Mouse (Mus musculus) megakaryocyte progenitor cell, adult 5-6 weeks (primary cell): Measurements from ENCODE around the gene Zfp689. TPM values are rescaled to one million over a fixed set of nuclear protein-coding genes. Genes with fewer than 3 reads are reported as not detected.
A peak's percentile ranks its signal among the peaks of the same experiment; 100 is the strongest.
"Not testable (repeated sequence)": the region's sequence is repeated elsewhere in the genome, so short reads cannot be mapped to it uniquely, and the experiment has no call there.

ENCODE experiments used
- ATAC-seq: replicated peaks from 2 replicates; pipeline ENCODE4 v1.8.0; 2016; ENCODE audit warnings: mild to moderate bottlenecking, moderate TSS enrichment, inconsistent platforms; ENCODE audit not compliant: poor library complexity
- total RNA-seq, 2 experiments: library from RNA; stranded (forward) in 1 of 2; stranded (reverse) in 1 of 2; fragments of 157-497, 149-512 nt in 1 of 2; fragments of 200-1000 nt in 1 of 2; gene quantifications; 2 replicates each; pipeline versions ENCODE4 v1.2.3 to v1.2.4; 2015 to 2017

Zfp689 gene
- total RNA-seq, 2 experiments from 2014 or later: 2.2 to 3.0 TPM

DNA sequence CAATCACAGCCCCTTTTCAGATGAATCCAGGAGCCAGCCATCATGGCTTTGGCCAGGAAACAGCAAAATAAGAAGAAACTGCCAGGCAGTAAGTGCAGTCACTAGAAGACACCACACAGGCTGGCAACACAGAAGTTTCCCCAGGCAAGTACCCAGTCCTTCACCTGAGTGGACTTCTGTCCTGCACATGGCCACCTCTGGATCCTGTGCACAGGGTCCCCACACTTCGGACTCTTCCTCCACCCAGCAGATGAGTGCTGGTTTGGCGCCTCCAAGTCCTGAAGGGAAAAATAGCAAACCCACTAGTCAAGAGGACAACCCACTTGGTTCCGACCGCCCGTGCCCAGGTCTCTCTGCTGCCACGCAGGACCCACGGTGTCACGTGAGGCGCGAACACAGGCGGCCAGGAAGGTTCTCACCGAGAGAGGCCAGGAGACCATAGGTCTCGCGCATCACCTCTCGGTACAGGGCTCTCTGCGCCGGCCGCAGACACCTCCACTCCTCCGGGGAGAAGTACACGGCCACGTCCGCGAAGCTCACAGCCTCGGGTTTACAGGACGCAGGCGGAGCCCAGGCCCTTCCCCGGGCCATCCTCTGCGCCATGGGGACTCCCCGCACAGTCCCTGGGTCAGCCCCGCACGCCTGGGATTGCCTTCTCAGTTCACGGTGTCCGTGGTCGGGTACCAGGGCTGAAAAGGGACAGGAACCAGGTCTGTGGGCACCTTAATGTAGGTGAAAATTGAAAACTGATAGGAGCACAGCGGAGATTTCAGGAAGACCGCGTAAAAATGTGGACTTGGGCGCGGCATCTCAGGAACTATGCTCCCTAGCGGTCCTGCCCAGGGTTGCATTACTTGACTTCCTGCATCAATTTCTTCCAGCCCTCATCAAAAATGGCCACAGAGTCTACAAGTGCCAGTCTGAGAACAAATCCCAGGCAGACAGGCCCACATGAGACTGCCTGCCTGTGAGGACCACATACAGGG is 42.7 kb downstream of the Zfp689 start, which contains the start of gene Zfp764:
TSS of gene Zfp764 (minus strand) at position 821 of the 986 bp plus-strand sequence.
- peak; percentile 93 for ATAC-seq

DNA sequence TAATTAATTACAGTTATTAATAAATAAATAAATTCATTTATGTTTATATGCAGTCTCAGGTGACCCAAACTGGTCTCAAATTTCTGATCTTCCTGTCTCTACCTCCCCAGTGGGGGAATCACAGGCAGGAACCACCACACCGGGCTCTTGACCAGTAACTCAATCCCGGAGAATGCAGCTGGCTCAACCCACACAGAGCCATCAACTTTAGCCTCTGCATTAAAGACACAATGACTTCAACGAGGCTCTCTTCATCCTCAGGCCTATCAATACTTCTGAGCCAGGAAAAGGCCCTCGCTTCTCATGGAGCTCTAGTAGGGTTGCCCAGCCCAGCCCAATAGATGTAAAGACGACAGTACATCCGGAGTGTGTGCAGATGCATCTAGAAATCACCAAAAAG is 44.9 kb downstream of the Zfp689 start:
- not testable (repeated sequence) for ATAC-seq

DNA sequence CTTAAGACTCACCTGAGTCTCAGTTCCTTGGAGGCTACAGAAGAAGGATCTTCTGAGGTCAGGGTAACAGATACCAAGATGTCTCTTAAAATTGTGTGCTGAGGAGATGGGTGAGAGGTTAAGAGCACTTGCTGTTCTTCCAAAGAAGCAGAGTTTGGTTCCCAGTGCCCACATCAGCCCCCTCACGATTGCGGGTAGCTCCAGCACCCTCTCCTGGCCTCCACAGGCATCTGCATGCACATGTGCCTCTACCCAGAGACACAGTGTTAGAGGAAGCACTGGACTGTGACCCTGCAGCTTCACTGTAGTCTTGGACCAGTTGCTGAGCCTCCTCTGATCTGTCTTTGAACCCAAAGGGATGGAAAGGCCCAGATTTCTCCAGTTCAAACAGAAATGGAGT is 46.0 kb downstream of the Zfp689 start:
- peak; percentile 43; the same call in 1 of the 2 replicates for ATAC-seq

DNA sequence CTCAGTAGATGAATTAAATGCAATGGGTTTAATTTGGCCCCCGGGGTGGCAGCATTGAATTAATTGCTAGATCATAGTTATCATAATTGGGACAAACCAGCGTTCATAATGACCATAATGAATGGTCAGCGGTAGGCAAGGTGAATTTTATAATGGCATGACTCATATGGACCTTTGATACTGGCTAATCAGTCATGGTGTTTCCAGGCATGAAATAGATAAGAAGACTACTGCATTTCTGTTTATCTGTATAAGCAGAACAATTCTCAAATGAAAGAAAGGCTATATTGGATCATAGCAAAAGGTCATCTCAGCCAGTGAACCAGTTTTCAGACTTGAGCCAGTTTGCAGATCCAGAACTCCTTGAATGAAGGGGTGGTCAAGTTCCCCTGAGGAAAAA is 48.6 kb downstream of the Zfp689 start:
- no peak for ATAC-seq

DNA sequence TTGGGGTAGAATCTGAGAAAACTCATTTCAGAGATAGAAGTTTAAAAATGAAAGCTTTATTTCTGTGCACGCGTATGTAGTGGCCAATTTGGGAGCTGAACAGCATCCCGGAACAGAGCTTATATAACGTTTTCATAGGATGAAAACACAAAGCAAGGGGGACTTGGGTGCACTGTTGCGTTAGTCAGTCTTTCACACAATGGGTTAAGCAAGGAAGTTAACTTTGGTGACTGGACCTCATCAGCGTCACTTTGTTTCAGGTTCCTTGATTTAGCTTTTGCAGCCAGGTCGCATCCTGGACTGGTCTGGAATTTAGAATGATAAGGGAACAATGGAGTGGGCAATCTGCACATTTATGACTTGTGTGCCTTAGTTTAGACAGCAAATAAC is 55.0 kb downstream of the Zfp689 start:
- ATAC-seq: peak; percentile 7

DNA sequence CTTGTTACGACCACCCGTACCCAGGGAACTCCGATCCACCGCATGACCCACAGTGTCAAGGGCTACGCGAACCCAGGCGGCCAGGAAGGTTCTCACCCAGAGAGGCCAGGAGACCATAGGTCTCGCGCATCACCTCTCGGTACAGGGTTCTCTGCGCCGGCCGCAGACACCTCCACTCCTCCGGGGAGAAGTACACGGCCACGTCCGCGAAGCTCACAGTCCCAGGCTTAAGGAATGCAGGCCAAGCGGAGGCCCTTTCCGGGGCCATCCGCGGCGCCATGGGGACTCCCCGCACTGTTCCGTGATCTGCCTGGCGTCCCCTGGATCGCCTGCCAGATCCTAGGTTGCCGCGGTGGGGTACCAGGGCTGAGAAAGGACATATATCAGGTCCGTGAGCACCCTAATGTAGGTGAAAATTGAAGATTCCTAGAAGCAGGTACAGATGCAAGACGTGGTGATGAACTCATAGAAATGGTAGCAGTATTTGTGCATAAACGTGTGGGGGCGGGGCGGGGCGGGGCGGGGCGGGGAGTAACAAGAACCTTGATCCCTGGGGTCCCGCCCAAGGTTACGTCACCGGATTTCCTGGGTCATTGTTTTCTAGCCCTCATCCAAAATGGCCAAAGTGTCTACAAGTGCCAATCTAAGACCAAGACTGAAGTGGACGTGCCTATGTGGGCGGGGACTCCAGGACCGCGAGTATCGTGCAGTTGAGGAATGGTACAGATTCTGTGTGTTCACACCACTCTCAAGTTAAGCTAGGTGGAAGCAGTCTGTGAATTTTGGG is 55.6 kb downstream of the Zfp689 start, which contains the start of gene E430018J23Rik:
TSS of gene E430018J23Rik (minus strand) at position 473 of the 787 bp plus-strand sequence.
- ATAC-seq: peak; percentile 96

DNA sequence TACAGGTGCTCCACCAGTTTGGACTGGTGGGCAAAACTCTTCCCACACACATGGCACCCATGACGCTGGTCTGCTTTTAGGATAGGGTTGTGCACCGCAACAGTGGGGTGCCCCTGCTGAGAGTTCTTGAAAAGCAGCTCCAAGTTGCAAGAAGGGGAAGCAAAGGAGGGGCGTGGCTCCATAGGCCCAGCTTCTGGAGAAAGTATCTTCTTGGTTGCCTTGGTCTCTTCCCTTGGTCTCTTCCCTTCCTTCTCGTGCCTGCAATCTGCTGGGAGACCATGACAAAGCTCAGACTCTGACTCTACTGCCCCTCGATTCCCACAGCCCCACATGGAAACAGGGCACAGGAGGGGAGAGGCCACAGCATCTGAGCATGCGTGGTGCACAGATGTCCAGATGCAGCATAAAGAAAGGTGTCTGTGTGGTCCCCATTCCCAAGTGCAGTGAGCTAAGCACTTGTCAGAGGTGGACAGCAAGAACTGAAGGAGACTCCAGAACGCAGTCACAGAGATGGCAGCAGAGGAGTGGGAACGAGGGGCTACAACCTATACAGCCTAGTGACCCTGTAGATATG is 56.6 kb downstream of the Zfp689 start:
- no peak for ATAC-seq

Other genes starting within 250 kb of the Zfp689 start
- gene Tbc1d10b, start 240.7 kb downstream of the Zfp689 start, total RNA-seq (2015): 12.8 and 13.8 TPM in 2 replicates
- gene Tbc1d10b, start 240.7 kb downstream of the Zfp689 start, total RNA-seq (2017): 34.0 and 36.0 TPM in 2 replicates
- gene Mylpf, start 240.3 kb downstream of the Zfp689 start, total RNA-seq (2015): 7.8 and 10.6 TPM in 2 replicates
- 6.0 and 6.8 TPM in 2 replicates for gene Mylpf, start 240.3 kb downstream of the Zfp689 start, total RNA-seq (2017)
- 6.5 and 9.0 TPM in 2 replicates for gene Zfp553, start 216.1 kb downstream of the Zfp689 start, total RNA-seq (2015)
- 13.8 and 15.4 TPM in 2 replicates for gene Zfp553, start 216.1 kb downstream of the Zfp689 start, total RNA-seq (2017)
- 27.0 and 38.6 TPM in 2 replicates for gene Sept1, start 216.0 kb downstream of the Zfp689 start, total RNA-seq (2015)
- gene Sept1, start 216.0 kb downstream of the Zfp689 start, total RNA-seq (2017): 21.7 and 35.4 TPM in 2 replicates
- 3.4 and 3.5 TPM in 2 replicates for gene Zfp771, start 204.9 kb downstream of the Zfp689 start, total RNA-seq (2015)
- gene Zfp771, start 204.9 kb downstream of the Zfp689 start, total RNA-seq (2017): 2.7 and 8.0 TPM in 2 replicates
- 92.7 and 106 TPM in 2 replicates for gene Dctpp1, start 188.4 kb downstream of the Zfp689 start, total RNA-seq (2015)
- 62.4 and 63.5 TPM in 2 replicates for gene Dctpp1, start 188.4 kb downstream of the Zfp689 start, total RNA-seq (2017)
- 63.9 and 74.4 TPM in 2 replicates for gene Sephs2, start 175.1 kb downstream of the Zfp689 start, total RNA-seq (2015)
- gene Sephs2, start 175.1 kb downstream of the Zfp689 start, total RNA-seq (2017): 161 and 168 TPM in 2 replicates
- gene Itgal, start 152.9 kb downstream of the Zfp689 start, total RNA-seq (2015): 50.3 and 53.6 TPM in 2 replicates
- gene Itgal, start 152.9 kb downstream of the Zfp689 start, total RNA-seq (2017): 21.4 and 23.8 TPM in 2 replicates
- gene Zfp768, start 103.6 kb downstream of the Zfp689 start, total RNA-seq (2015): 2.3 and 3.2 TPM in 2 replicates
- 6.5 and 8.9 TPM in 2 replicates for gene Zfp768, start 103.6 kb downstream of the Zfp689 start, total RNA-seq (2017)
- gene Zfp747, start 73.1 kb downstream of the Zfp689 start, total RNA-seq (2015): 4.2 and 4.3 TPM in 2 replicates
- 7.4 and 9.2 TPM in 2 replicates for gene Zfp747, start 73.1 kb downstream of the Zfp689 start, total RNA-seq (2017)
- gene 9130019O22Rik, start 62.0 kb downstream of the Zfp689 start, total RNA-seq (2015): 1.5 and 2.1 TPM in 2 replicates
- 4.2 and 6.5 TPM in 2 replicates for gene 9130019O22Rik, start 62.0 kb downstream of the Zfp689 start, total RNA-seq (2017)
- gene E430018J23Rik, start 55.5 kb downstream of the Zfp689 start, total RNA-seq (2015): 1.0 and 1.5 TPM in 2 replicates
- gene E430018J23Rik, start 55.5 kb downstream of the Zfp689 start, total RNA-seq (2017): 2.3 and 4.8 TPM in 2 replicates
- 9.3 and 10.9 TPM in 2 replicates for gene Zfp764, start 42.3 kb downstream of the Zfp689 start, total RNA-seq (2015)
- 9.9 and 12.4 TPM in 2 replicates for gene Zfp764, start 42.3 kb downstream of the Zfp689 start, total RNA-seq (2017)
- 7.1 and 9.0 TPM in 2 replicates for gene Zfp688, start 27.1 kb downstream of the Zfp689 start, total RNA-seq (2015)
- 4.7 and 5.9 TPM in 2 replicates for gene Zfp688, start 27.1 kb downstream of the Zfp689 start, total RNA-seq (2017)
- 74.8 and 85.3 TPM in 2 replicates for gene Prr14, start 10.5 kb upstream of the Zfp689 start, total RNA-seq (2015)
- 22.6 and 27.2 TPM in 2 replicates for gene Prr14, start 10.5 kb upstream of the Zfp689 start, total RNA-seq (2017)
- gene Fbrs, start 30.0 kb upstream of the Zfp689 start, total RNA-seq (2015): 90.7 and 101 TPM in 2 replicates
- 19.5 and 20.0 TPM in 2 replicates for gene Fbrs, start 30.0 kb upstream of the Zfp689 start, total RNA-seq (2017)
- 64.0 and 78.0 TPM in 2 replicates for gene Srcap, start 62.8 kb upstream of the Zfp689 start, total RNA-seq (2015)
- 20.6 and 24.1 TPM in 2 replicates for gene Srcap, start 62.8 kb upstream of the Zfp689 start, total RNA-seq (2017)
- 26.3 and 26.8 TPM in 2 replicates for gene Gm42715, start 70.4 kb upstream of the Zfp689 start, total RNA-seq (2015)
- gene Gm42715, start 70.4 kb upstream of the Zfp689 start, total RNA-seq (2017): 4.8 and 5.9 TPM in 2 replicates
- 1.7 TPM in 1 of 2 replicates, not detected in the other for gene Tmem265, start 112.2 kb upstream of the Zfp689 start, total RNA-seq (2015)
- gene Tmem265, start 112.2 kb upstream of the Zfp689 start, total RNA-seq (2017): 2.3 and 2.5 TPM in 2 replicates
- 27.1 and 32.3 TPM in 2 replicates for gene Phkg2, start 124.2 kb upstream of the Zfp689 start, total RNA-seq (2015)
- 26.7 and 29.2 TPM in 2 replicates for gene Phkg2, start 124.2 kb upstream of the Zfp689 start, total RNA-seq (2017)
- 1.8 and 2.2 TPM in 2 replicates for gene Ccdc189, start 139.4 kb upstream of the Zfp689 start, total RNA-seq (2015)
- gene Ccdc189, start 139.4 kb upstream of the Zfp689 start, total RNA-seq (2017): 2.5 and 3.1 TPM in 2 replicates
- gene Rnf40, start 139.6 kb upstream of the Zfp689 start, total RNA-seq (2015): 11.7 and 16.5 TPM in 2 replicates
- gene Rnf40, start 139.6 kb upstream of the Zfp689 start, total RNA-seq (2017): 36.9 and 41.9 TPM in 2 replicates
- gene Zfp629, start 166.6 kb upstream of the Zfp689 start, total RNA-seq (2015): 5.4 and 8.4 TPM in 2 replicates
- 8.5 and 11.3 TPM in 2 replicates for gene Zfp629, start 166.6 kb upstream of the Zfp689 start, total RNA-seq (2017)